Mouse (Mus musculus) lung, postnatal 0 days (tissue): ENCODE measurements around the gene Hip1r.

Experiments
- CTCF ChIP-seq: IDR thresholded peaks from 2 replicates; pipeline ENCODE4 v1.5.1; 2016; ENCODE audit warnings: antibody characterized with exemption, mild to moderate bottlenecking
- EP300 ChIP-seq: IDR thresholded peaks from 2 replicates; pipeline ENCODE4 v1.6.1; 2016; ENCODE audit warnings: antibody characterized with exemption, mild to moderate bottlenecking, control low read depth

DNA sequence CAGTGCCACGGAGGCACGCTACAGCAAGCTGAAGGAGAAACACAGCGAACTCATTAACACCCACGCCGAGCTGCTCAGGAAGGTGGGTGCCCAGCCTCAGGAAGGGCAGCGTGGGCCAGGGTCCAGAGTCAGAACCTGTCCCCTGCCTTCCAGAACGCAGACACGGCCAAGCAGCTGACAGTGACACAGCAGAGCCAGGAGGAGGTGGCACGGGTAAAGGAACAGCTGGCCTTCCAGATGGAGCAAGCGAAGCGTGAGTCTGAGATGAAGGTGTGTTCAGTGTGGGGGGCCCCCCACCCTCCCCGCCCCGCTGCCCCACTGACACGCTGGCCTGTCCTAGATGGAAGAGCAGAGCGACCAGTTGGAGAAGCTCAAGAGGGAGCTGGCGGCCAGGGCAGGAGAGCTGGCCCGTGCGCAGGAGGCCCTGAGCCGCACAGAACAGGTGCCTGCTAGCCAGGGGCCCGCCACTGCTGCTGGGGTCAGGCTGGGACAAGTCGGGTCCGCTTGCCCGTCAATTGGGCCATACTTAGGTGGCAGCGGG is 23.9 kb downstream of the Hip1r start:
- no peak for TF ChIP-seq CTCF
- no peak for TF ChIP-seq EP300
